Mouse (Mus musculus): ENCODE measurements at regions not wholly inside any gene's neighbourhood (a gene's known extent, or its start where the extent isn't known, plus 50 kb on each side); places are given as distances from the start of the nearest gene placed in this dataset.

DNA sequence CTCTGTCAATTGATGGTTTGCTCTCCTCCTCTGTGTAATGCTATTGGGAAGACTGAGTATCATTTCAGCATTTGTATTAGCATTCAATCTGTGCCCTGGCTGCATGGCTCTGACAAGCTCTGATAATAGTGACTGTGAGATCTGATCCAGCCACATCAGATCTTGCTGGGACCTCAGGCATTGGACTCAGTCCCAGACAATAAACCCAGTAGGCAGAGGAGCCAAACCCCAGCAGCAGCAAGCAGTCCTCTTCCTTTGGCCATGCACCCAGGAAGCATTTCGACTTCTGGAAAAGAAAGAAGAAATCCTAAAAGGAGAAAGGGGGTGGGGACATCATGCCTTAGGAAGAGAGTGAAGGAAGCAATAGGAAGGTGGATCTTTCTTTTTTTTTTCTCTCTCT, 205.8 kb upstream of the Onecut1 start:
- no peak for DNase-seq

GRCm38 (mm10) chr9:74656392-74656791, 205.3 kb upstream of the Onecut1 start:
- DNase-seq: no peak

DNA sequence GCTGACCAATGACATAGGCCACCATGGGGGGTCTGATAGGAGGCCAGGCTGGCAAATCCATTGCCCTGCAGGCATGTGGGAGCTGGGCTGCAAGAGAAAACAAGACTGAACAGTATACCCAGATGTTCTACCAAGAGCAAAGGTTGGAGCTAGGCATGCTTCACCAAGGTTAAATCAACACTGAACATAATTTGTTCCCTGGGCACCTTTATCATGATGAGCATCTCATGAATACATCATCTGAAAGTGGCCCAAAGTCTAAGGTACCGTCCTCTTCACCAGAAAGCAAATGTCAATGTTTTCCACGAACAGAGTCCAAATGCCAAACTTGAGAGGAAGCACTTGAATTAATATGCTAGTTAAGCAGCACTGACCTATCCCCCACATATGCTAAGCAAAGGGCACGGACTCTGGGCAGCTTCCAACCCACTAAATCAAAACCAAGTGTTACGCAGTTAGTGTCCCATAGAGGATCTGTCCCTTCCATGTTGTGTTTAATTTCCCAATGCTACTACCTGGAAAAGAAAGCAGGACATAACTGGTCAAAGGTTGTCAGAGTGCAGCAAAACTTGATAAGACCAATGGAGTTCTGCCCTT, 190.3 kb upstream of the Onecut1 start:
- DNase-seq: no peak

- DNase-seq: no peak
Measured at GRCm38 (mm10) chr9:74672261-74672660, 189.5 kb upstream of the Onecut1 start.

- no peak for DNase-seq
Measured at GRCm38 (mm10) chr9:74698229-74698628, 163.5 kb upstream of the Onecut1 start.

DNA sequence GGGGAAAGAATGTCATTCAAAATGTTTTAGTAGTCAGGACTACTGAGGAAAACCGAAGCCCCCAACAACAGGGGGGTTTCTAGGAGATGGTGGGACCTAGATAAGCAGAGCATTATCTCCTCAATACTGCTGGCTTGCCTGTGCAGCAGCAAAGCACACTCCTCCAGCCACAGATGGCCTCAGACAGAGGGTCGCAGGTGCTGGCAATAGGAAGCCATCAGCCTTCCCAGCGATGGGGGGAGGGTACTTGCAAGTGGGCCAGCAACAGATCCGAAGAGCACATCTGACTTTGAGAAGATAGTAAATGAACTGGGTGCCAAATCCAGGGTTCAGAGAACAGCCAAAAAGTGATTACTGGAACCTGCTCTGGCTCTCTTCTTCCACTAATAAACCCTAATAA, 156.0 kb upstream of the Onecut1 start:
- DNase-seq: no peak

DNA sequence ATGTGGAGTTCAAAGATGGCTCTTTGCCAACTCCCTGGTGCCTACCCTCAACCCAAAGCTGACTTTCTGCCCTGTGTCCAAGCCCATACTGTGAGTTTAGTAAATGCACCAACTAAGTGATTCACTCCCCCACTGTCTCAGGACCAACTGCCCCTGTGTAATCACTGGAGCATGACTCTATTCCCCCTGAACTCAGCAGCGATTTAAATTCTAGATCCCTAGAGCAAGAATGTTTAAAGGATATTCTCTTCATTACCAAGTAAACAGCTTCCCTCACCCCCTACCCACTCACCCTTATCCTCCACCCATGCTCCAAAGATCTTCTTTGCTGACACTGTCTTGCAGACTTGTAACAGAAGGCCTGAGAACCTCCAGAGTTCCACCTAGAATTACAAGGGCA, 154.1 kb upstream of the Onecut1 start:
- DNase-seq: no peak

GRCm38 (mm10) chr9:74711698-74712097, 150.0 kb upstream of the Onecut1 start:
- no peak for DNase-seq

DNA sequence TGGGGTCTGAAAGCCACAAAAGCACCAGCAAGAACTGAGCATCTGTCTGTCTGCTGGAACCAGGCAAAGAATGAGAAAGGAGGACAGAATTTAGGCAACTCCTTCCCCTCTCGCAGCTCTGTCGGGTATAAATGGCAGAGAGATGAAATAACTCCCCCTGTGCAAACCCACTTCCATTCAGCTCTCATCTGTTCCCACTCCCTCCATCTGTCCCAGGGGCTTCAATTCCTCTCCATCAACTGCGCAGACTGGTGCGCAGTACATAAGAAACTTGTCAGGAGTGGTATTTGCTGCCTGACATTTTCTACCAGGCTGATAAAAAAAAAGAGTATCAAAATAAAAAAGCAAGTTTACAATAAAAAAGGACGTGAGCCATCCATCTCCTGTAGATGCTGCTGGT, 129.3 kb upstream of the Onecut1 start:
- DNase-seq: no peak

- DNase-seq: no peak
Measured at GRCm38 (mm10) chr9:74741949-74742348, 119.8 kb upstream of the Onecut1 start.

DNA sequence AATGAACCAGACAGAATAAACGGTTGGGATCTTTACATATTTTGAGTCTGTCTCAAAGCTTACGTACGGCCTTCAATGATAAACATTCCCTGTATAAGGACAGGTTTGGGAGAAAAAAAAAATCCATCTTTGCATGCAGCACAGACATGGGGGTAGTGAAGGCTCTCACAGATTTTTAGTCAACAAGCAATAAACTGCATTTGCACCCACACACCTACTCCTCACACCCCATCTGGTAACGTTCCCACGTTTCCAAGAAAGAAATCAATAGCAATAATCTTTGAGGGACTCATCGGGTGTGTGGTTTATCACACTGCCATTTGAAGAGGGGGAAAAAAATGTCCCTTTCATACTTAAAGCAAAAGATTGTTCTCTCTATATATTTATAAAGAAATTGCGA, 113.8 kb upstream of the Onecut1 start:
- DNase-seq: no peak

GRCm38 (mm10) chr9:74758025-74758424, 103.7 kb upstream of the Onecut1 start:
- DNase-seq: no peak

GRCm38 (mm10) chr9:74758876-74759275, 102.8 kb upstream of the Onecut1 start:
- DNase-seq: no peak

DNA sequence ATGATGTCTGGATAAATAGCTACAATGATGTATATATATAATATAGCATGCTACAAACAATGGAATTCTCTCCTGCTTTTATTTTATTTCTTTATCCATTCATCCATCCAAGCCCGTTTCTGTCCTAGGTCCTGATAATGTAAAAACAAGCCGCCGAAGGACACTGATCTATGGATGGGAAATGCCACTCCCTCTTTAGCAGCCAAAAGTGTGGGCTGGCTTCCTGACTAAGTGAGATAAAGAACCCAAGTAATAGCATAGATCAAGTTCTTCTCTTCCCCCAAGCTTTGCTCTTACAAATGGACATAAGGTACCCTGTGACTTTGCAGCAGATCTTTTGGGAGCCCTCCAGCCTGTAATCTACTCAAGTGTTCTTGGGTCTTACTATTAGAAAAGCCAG, 81.3 kb upstream of the Onecut1 start:
- no peak for DNase-seq

DNA sequence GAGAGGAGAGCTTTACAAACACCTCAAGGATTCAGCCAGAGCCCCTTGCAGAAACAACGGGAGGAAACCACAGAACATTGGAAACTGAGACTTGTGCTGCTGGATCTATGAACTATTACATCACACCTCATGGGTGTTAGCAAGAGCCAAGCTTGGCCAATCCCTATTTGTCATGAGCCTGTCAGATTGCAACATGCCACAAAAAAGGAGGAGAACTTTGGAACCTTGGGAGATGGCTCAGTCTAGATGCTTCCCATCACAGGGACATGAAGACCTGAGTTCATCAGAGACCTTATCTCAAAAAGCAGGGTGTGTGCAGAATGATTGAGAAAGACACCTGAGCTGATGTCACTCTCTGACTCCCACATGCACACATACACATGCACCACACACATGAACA, 68.3 kb upstream of the Onecut1 start:
- DNase-seq: no peak

DNA sequence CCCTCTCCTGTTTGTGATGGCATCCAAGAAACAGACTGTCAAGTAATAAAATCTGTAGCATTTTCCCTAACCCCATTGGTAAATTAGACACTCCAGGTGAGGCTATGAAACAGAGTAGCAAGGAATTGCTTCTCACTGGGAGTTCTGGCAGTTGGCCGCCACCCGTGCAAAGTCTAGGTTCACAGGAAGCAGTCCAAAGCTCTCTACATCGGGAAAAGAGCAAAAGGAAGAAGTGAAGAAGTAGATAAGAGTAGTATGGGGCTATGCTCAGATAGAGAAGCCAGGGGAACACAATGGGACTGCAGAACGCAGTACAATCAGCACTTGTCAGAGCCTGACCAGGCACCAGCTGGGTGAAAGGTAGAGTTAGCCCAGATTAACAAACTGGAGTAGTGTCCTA, 65.7 kb upstream of the Onecut1 start:
- DNase-seq: no peak

- no peak for DNase-seq
Measured at GRCm38 (mm10) chr9:74797272-74797844, 64.4 kb upstream of the Onecut1 start.

- DNase-seq: no peak
Measured at GRCm38 (mm10) chr9:74801091-74801490, 60.6 kb upstream of the Onecut1 start.

DNA sequence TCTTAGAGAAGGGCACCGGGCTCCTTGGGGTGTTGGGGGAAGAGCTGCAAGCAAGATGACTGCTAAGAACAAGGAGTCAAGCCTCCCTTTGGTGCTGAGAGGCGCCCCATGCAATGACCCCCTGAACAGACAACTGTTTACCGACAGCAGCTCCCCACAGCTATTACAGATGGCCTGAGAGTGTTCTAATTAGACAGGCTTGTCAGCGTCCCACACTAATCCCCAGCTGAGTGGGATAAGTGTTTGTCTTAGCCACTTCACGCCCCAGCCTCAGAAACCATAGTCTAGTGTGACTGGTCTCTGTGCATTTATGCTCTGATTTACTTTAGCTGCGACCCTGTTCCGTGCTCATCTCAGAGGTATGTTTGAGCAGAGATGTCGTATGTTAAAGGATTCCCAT, 50.3 kb upstream of the Onecut1 start:
- no peak for DNase-seq
